Mouse (Mus musculus) Patski (cell line): ENCODE results near the gene Ccdc3. TPM values are rescaled to one million over a fixed set of nuclear protein-coding genes. Genes with fewer than 3 reads are reported as not detected.

ENCODE experiments used
- ATAC-seq: fragments of 100-300 bp; one replicate; pipeline ENCODE4 v1.8.0; 2021
- CTCF ChIA-PET: fragments of 350-600 bp; sonication (Branson Sonifier 250); formaldehyde crosslinking; loops from one replicate; lab custom pipeline; 2022; ENCODE audit warnings: inconsistent platforms; lab: Charles Lee
- POLR2A ChIA-PET: fragments of 350-600 bp; sonication (Branson Sonifier 250); formaldehyde crosslinking; loops from one replicate; lab custom pipeline; 2022; ENCODE audit warnings: antibody characterized with exemption, inconsistent platforms; lab: Charles Lee
- DNase-seq: peaks from one replicate; pipeline ENCODE4 v3.0.0-alpha.2; 2011; ENCODE audit warnings: low read depth, low spot score
- H3K27me3 ChIP-seq: fragments of 371-371 bp; one replicate; pipeline ENCODE4 v1.5.1; 2021
- CTCF ChIP-seq: fragments of 100-300 bp; IDR thresholded peaks from one replicate; pipeline ENCODE4 v1.5.1; 2021
- in situ Hi-C: fragments of 300-500 bp; cut with MboI; formaldehyde crosslinking; loops from 3 replicates; pipeline ENCODE4 v1.11.1; 2018; ENCODE audit warnings: low pct_unique_long_range_greater_than_20kb, mixed read lengths
- polyA plus RNA-seq: library from polyadenylated mRNA; unstranded; gene quantifications from one replicate; pipeline ENCODE4 v1.2.3, GENCODE M21; 2021

Ccdc3 gene
- polyA plus RNA-seq, 1 experiment from 2014 or later, result 0.24 TPM

GRCm38 (mm10) chr2:5249969-5250368 lies 112.4 kb downstream of the Ccdc3 start:
- DNase-seq, result no peak
- in situ Hi-C loops, result no loop called here
- TF ChIP-seq CTCF, result no peak
- no peak for ATAC-seq
- no peaks in the 10 kb centered on the region for H3K27me3 ChIP-seq
- CTCF ChIA-PET, result interaction anchor here (1.6 kb wide), 1 partner anchor 9 kb away, joined by 3 read pairs; no protein-coding TSS in a partner anchor
- POLR2A ChIA-PET, result no interaction called here

GRCm38 (mm10) chr2:5258250-5258649 lies 120.7 kb downstream of the Ccdc3 start:
- no peak for DNase-seq
- ChIA-PET CTCF (interaction anchor here (1.6 kb wide), 1 partner anchor 37 kb away, joined by 3 read pairs; no protein-coding TSS in a partner anchor), POLR2A (no interaction called here)
- no peak for ATAC-seq
- no peaks in the 10 kb centered on the region for H3K27me3 ChIP-seq
- in situ Hi-C loops, result no loop called here
- no peak for TF ChIP-seq CTCF

GRCm38 (mm10) chr2:5262279-5262678 lies 124.7 kb downstream of the Ccdc3 start:
- TF ChIP-seq CTCF, result no peak
- DNase-seq (no peak), ATAC-seq (no peak)
- in situ Hi-C loops, result no loop called here
- CTCF ChIA-PET, result no interaction called here
- POLR2A ChIA-PET, result no interaction called here
- H3K27me3 ChIP-seq, result no peaks in the 10 kb centered on the region

- DNase-seq (no peak), ATAC-seq (no peak)
- ChIA-PET POLR2A (no interaction called here), CTCF (interaction anchor here (1.0 kb wide), 1 partner anchor 11 kb away, joined by 4 read pairs; no protein-coding TSS in a partner anchor)
- in situ Hi-C loops, result no loop called here
- no peaks in the 10 kb centered on the region for H3K27me3 ChIP-seq
- no peak for TF ChIP-seq CTCF
Observed at GRCm38 (mm10) chr2:5267980-5268379, 130.4 kb downstream of the Ccdc3 start.

Other genes starting within 250 kb of the Ccdc3 start
- gene Phyh, start 218.8 kb upstream of the Ccdc3 start, polyA plus RNA-seq, result 57.0 TPM
- not detected for gene Ucma, start 161.7 kb upstream of the Ccdc3 start, polyA plus RNA-seq
- gene Mcm10, start 125.0 kb upstream of the Ccdc3 start, polyA plus RNA-seq, result 12.2 TPM
- 36.8 TPM for gene Optn, start 73.7 kb upstream of the Ccdc3 start, polyA plus RNA-seq